In genomic region chr10:75515216-75516037, GRCm38 (mm10) we compare ENCODE assay signal across 8 mouse cellular contexts. TPM values are rescaled to one million over a fixed set of nuclear protein-coding genes. Genes with fewer than 3 reads are reported as not detected.
DNase-seq lines count a peak whose midpoint lies in the region; ATAC-seq lines count a peak whose summit lies in the region.

No protein-coding gene starts in this region.

- peak overlapping the region; percentile 87 for H3K4me3 ChIP-seq in heart, embryonic 12.5 days
- H3K4me3 ChIP-seq in embryonic facial prominence, embryonic 13.5 days: peak overlapping the region; percentile 87; the same call in 1 of the 2 replicates
- peak overlapping the region; percentile 85 for H3K4me3 ChIP-seq in kidney, embryonic 16.5 days (ENCODE audit: low read length)
- H3K4me3 ChIP-seq in neural tube, embryonic 12.5 days: no peak overlapping the region

- H3K27ac ChIP-seq in heart, embryonic 12.5 days (ENCODE audit: poor library complexity, severe bottlenecking): peak overlapping the region; percentile 98
- no peak overlapping the region for H3K27ac ChIP-seq in embryonic facial prominence, embryonic 13.5 days
- H3K27ac ChIP-seq in kidney, embryonic 16.5 days (ENCODE audit: low read length): peak overlapping the region; percentile 69
- H3K27ac ChIP-seq in neural tube, embryonic 12.5 days: no peak overlapping the region

- no peaks in the 10 kb centered on the region for H3K9me3 ChIP-seq in heart, embryonic 12.5 days (replicated peaks)
- no peaks in the 10 kb centered on the region for H3K9me3 ChIP-seq in embryonic facial prominence, embryonic 13.5 days
- no peaks in the 10 kb centered on the region for H3K9me3 ChIP-seq in kidney, embryonic 16.5 days (ENCODE audit: low read length)
- H3K9me3 ChIP-seq in neural tube, embryonic 12.5 days: no peaks in the 10 kb centered on the region

- DNase-seq in heart, postnatal 36 days: no peak
- DNase-seq in gastrocnemius, adult 8-10 months (ENCODE audit: low spot score in 2 of 2): no peak
- DNase-seq in gastrocnemius, adult 18-20 months (ENCODE audit: low spot score): no peak
- no peak for DNase-seq in frontal cortex, postnatal 36 days (ENCODE audit: low spot score in 2 of 2)

- peaks cover 34% of the 10 kb centered on the region for H3K36me3 ChIP-seq in heart, embryonic 12.5 days
- H3K36me3 ChIP-seq in embryonic facial prominence, embryonic 13.5 days: peaks cover 34% of the 10 kb centered on the region
- H3K36me3 ChIP-seq in kidney, embryonic 16.5 days (ENCODE audit: insufficient read depth, low read length): peaks cover 26% of the 10 kb centered on the region
- peaks cover 31% of the 10 kb centered on the region for H3K36me3 ChIP-seq in neural tube, embryonic 12.5 days

- ATAC-seq in heart, embryonic 12.5 days (ENCODE audit: insufficient number of reproducible peaks, low FRiP score): 0 out of 2 replicates have a peak, but pooled peaks have one; percentile 3
- ATAC-seq in embryonic facial prominence, embryonic 13.5 days (ENCODE audit: insufficient number of reproducible peaks, insufficient read depth, low FRiP score, low TSS enrichment, low read depth): no peak
- ATAC-seq in kidney, embryonic 16.5 days (ENCODE audit: low FRiP score, low TSS enrichment): no peak
- no peak for ATAC-seq in neural tube, embryonic 12.5 days (ENCODE audit: low FRiP score, low read depth)

- H3K27me3 ChIP-seq in heart, embryonic 12.5 days (replicated peaks): no peaks in the 10 kb centered on the region
- H3K27me3 ChIP-seq in embryonic facial prominence, embryonic 13.5 days: no peaks in the 10 kb centered on the region
- no peaks in the 10 kb centered on the region for H3K27me3 ChIP-seq in kidney, embryonic 16.5 days (ENCODE audit: insufficient read depth, low read length)
- H3K27me3 ChIP-seq in neural tube, embryonic 12.5 days (replicated peaks): no peaks in the 10 kb centered on the region

- intact Hi-C loops in heart, postnatal 36 days (cut with DNase I): loop anchor here (10.0 kb wide), 1 partner anchor 451 kb away; the partner anchor contains the start of gene Bcr

- peaks cover 39% of the 10 kb centered on the region for H3K4me1 ChIP-seq in heart, embryonic 12.5 days (replicated peaks)
- peaks cover 27% of the 10 kb centered on the region for H3K4me1 ChIP-seq in embryonic facial prominence, embryonic 13.5 days
- H3K4me1 ChIP-seq in kidney, embryonic 16.5 days (ENCODE audit: insufficient read depth, low read length): peaks cover 17% of the 10 kb centered on the region
- H3K4me1 ChIP-seq in neural tube, embryonic 12.5 days: peaks cover 24% of the 10 kb centered on the region

- H3K4me2 ChIP-seq in heart, embryonic 12.5 days: peak overlapping the region; percentile 89
- peak overlapping the region; percentile 79 for H3K4me2 ChIP-seq in embryonic facial prominence, embryonic 13.5 days
- H3K4me2 ChIP-seq in kidney, embryonic 16.5 days (replicated peaks; ENCODE audit: low read depth, low read length): peak overlapping the region; percentile 58
- peak overlapping the region; percentile 77; the same call in 1 of the 2 replicates for H3K4me2 ChIP-seq in neural tube, embryonic 12.5 days (replicated peaks)

- peak overlapping the region; percentile 94 for H3K9ac ChIP-seq in heart, embryonic 12.5 days
- peak overlapping the region; percentile 97 for H3K9ac ChIP-seq in embryonic facial prominence, embryonic 13.5 days
- peak overlapping the region; percentile 88 for H3K9ac ChIP-seq in kidney, embryonic 16.5 days (replicated peaks; ENCODE audit: low read length)
- no peak overlapping the region for H3K9ac ChIP-seq in neural tube, embryonic 12.5 days

- WGBS in heart, embryonic 12.5 days: 65% methylated on average over 4 of the region's 4 CpGs
- WGBS in embryonic facial prominence, embryonic 13.5 days: 43% methylated on average over 4 of the region's 4 CpGs
- 75% methylated on average over 4 of the region's 4 CpGs for WGBS in kidney, embryonic 16.5 days
- 85% methylated on average over 4 of the region's 4 CpGs for WGBS in neural tube, embryonic 12.5 days

RNA-seq across cellular contexts. Expression of gene Snrpd3, which starts 1.9 kb away (rescaled TPM):
- polyA plus RNA-seq in heart, embryonic 12.5 days (2016; fragmentation: Nextera tagmentation; extraction: Ambion mirVana): 105 and 106 TPM in 2 replicates
- 10 to 100 TPM; 65.7 to 69.5 TPM for total RNA-seq in heart, postnatal 36 days (2021)
- polyA plus RNA-seq in embryonic facial prominence, embryonic 13.5 days (2015; fragmentation: Nextera tagmentation; extraction: Ambion mirVana): 194 and 214 TPM in 2 replicates
- polyA plus RNA-seq in kidney, embryonic 16.5 days (2015; fragmentation: Nextera tagmentation; extraction: Ambion mirVana): 156 and 186 TPM in 2 replicates
- 150 and 171 TPM in 2 replicates for polyA plus RNA-seq in neural tube, embryonic 12.5 days (2016; fragmentation: Nextera tagmentation; extraction: Ambion mirVana)
- 10 to 100 TPM; 67.9 to 78.5 (median 70.7) TPM for total RNA-seq in gastrocnemius, adult 8-10 months (2022)
- total RNA-seq in gastrocnemius, adult 18-20 months (2021): 10 to 100 TPM; 76.2 to 80.2 TPM

RNA-seq across cellular contexts. Expression of gene Gucd1, which starts 2.3 kb away (rescaled TPM):
- polyA plus RNA-seq in heart, embryonic 12.5 days (2016; fragmentation: Nextera tagmentation; extraction: Ambion mirVana): 26.8 and 27.9 TPM in 2 replicates
- total RNA-seq in heart, postnatal 36 days (2021): 10 to 100 TPM; 41.8 to 44.2 TPM
- polyA plus RNA-seq in embryonic facial prominence, embryonic 13.5 days (2015; fragmentation: Nextera tagmentation; extraction: Ambion mirVana): 27.0 and 27.3 TPM in 2 replicates
- 53.4 and 54.0 TPM in 2 replicates for polyA plus RNA-seq in kidney, embryonic 16.5 days (2015; fragmentation: Nextera tagmentation; extraction: Ambion mirVana)
- 25.0 and 25.1 TPM in 2 replicates for polyA plus RNA-seq in neural tube, embryonic 12.5 days (2016; fragmentation: Nextera tagmentation; extraction: Ambion mirVana)
- total RNA-seq in gastrocnemius, adult 8-10 months (2022): 10 to 100 TPM; 46.7 to 68.3 (median 56.0) TPM
- 10 to 100 TPM; 43.6 to 61.5 TPM for total RNA-seq in gastrocnemius, adult 18-20 months (2021)

RNA-seq across cellular contexts. Expression of gene Lrrc75b, which starts 44.7 kb away (rescaled TPM):
- polyA plus RNA-seq in heart, embryonic 12.5 days (2016; fragmentation: Nextera tagmentation; extraction: Ambion mirVana): 1.4 and 1.6 TPM in 2 replicates
- total RNA-seq in heart, postnatal 36 days (2021): 1 to 10 TPM; 1.1 to 1.5 TPM
- polyA plus RNA-seq in embryonic facial prominence, embryonic 13.5 days (2015; fragmentation: Nextera tagmentation; extraction: Ambion mirVana): 3.9 and 6.6 TPM in 2 replicates
- polyA plus RNA-seq in kidney, embryonic 16.5 days (2015; fragmentation: Nextera tagmentation; extraction: Ambion mirVana): 3.3 and 3.8 TPM in 2 replicates
- 11.8 and 16.7 TPM in 2 replicates for polyA plus RNA-seq in neural tube, embryonic 12.5 days (2016; fragmentation: Nextera tagmentation; extraction: Ambion mirVana)
- total RNA-seq in gastrocnemius, adult 8-10 months (2022): under 1 TPM in 1 of 4 experiments, not detected in 3; 0.07 TPM
- total RNA-seq in gastrocnemius, adult 18-20 months (2021): under 1 TPM; 0.11 to 0.12 TPM

RNA-seq across cellular contexts. Expression of gene Ggt1, which starts 46.0 kb away (rescaled TPM):
- polyA plus RNA-seq in heart, embryonic 12.5 days (2016; fragmentation: Nextera tagmentation; extraction: Ambion mirVana): 0.34 and 0.49 TPM in 2 replicates
- total RNA-seq in heart, postnatal 36 days (2021): not detected
- 0.25 and 2.4 TPM in 2 replicates for polyA plus RNA-seq in embryonic facial prominence, embryonic 13.5 days (2015; fragmentation: Nextera tagmentation; extraction: Ambion mirVana)
- 244 and 292 TPM in 2 replicates for polyA plus RNA-seq in kidney, embryonic 16.5 days (2015; fragmentation: Nextera tagmentation; extraction: Ambion mirVana)
- 1.3 and 1.8 TPM in 2 replicates for polyA plus RNA-seq in neural tube, embryonic 12.5 days (2016; fragmentation: Nextera tagmentation; extraction: Ambion mirVana)
- not detected for total RNA-seq in gastrocnemius, adult 8-10 months (2022)
- total RNA-seq in gastrocnemius, adult 18-20 months (2021): under 1 TPM in 1 of 2 experiments, not detected in 1; 0.78 TPM

Comparison
In these comparisons a context has a peak if more than half of its experiments do, and no peak if none do; other contexts are left out.
1. H3K27ac ChIP-seq: peak in heart, embryonic 12.5 days (single experiment) and kidney, embryonic 16.5 days (single experiment); none in embryonic facial prominence, embryonic 13.5 days (single experiment) and neural tube, embryonic 12.5 days (single experiment).
2. Peak in every context shown above with its lines, with median percentiles within 50 percentile points of each other: H3K4me2 ChIP-seq.